Comparison of ENCODE assay signal across 25 mouse cellular contexts in genomic region chr14:22185452-22185851, GRCm38 (mm10).
"Had no signal": no experiment of that assay in that cellular context is flagged by ENCODE, and none has a peak within 500 bp of the region (broad histone marks: within the 10 kb centered on the region; RNA-seq: fewer than 3 reads in every experiment).

No protein-coding gene starts in this region.

- H3K9me3 ChIP-seq: heart, embryonic 10.5 days; heart, embryonic 12.5 days; hindbrain, embryonic 13.5 days; hindbrain, embryonic 15.5 days; kidney, embryonic 15.5 days; limb, embryonic 10.5 days; limb, embryonic 12.5 days; liver, embryonic 13.5 days; liver, embryonic 15.5 days had no signal

- H3K9ac ChIP-seq: heart, embryonic 12.5 days; hindbrain, embryonic 13.5 days; hindbrain, embryonic 15.5 days; kidney, embryonic 15.5 days; limb, embryonic 12.5 days; liver, embryonic 13.5 days; liver, embryonic 15.5 days had no signal

- ATAC-seq: hindbrain, postnatal 0 days; intestine, embryonic 16.5 days had no signal

- H3K27me3 ChIP-seq: heart, embryonic 12.5 days; hindbrain, embryonic 13.5 days; liver, embryonic 13.5 days; liver, embryonic 15.5 days had no signal

- H3K4me3 ChIP-seq: gastrocnemius, adult 2 months; heart, embryonic 10.5 days; heart, embryonic 12.5 days; hindbrain, embryonic 13.5 days; hindbrain, embryonic 15.5 days; kidney, embryonic 15.5 days; left cerebral cortex, adult 2 months; limb, embryonic 10.5 days; limb, embryonic 12.5 days; liver, embryonic 13.5 days; liver, embryonic 15.5 days had no signal

- DNase-seq: gastrocnemius, adult 2 months; gastrocnemius, postnatal 10 days; gastrocnemius, postnatal 25 days; heart, adult 18-20 months; heart, postnatal 10 days; kidney, adult 11 months; kidney, adult 2 months; kidney, adult 9 months; kidney, postnatal 14 days; kidney, postnatal 36 days; layer of hippocampus, adult 9-11 months; liver; liver, embryonic 13.5 days had no signal

- H3K27ac ChIP-seq: gastrocnemius, adult 2 months; heart, embryonic 10.5 days; hindbrain, embryonic 13.5 days; hindbrain, embryonic 15.5 days; hindbrain, postnatal 0 days; kidney, embryonic 15.5 days; kidney, postnatal 0 days; left cerebral cortex, adult 2 months; limb, embryonic 10.5 days; limb, embryonic 12.5 days; liver, embryonic 13.5 days; liver, embryonic 15.5 days had no signal

- H3K4me1 ChIP-seq: heart, embryonic 10.5 days; heart, embryonic 12.5 days; hindbrain, embryonic 15.5 days; limb, embryonic 12.5 days; liver, embryonic 13.5 days; liver, embryonic 15.5 days had no signal

- H3K36me3 ChIP-seq: heart, embryonic 10.5 days; heart, embryonic 12.5 days; hindbrain, embryonic 13.5 days; hindbrain, embryonic 15.5 days; kidney, embryonic 15.5 days; limb, embryonic 10.5 days; limb, embryonic 12.5 days; liver, embryonic 13.5 days; liver, embryonic 15.5 days had no signal
